ENCODE assay signal across 8 mouse cellular contexts in the genomic region with DNA sequence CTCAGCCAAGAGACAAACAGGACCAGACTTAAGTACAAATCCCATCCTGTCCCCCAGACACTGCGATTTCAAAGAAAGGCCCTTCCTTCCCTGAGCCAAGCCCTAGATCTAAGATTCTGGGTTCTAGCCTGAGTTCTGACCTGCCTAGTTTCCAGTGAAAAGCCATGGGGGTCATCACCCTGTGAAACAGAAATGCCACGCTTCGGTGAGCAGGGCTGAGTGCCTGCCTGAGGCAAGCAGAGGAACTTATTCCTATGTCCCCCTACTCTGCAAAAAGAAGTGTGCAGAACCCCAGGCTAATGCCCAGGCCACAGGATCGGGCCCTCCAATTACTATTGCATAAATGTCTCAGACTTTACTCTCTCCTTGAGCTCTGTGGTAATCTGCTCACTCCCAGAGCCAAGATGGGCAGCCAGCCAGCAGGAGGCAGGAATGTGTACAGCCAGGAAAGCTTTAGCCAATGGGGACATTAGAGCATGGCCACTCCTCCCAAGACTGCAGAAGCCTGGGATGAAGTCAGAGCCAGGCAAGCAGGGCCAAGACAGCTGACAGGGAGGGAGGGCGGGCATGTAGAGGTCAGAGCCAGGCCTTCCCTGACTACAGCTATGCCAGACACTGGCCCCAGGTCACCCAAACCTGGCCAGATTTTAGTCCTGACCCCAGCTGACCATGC. TPM values are rescaled to one million over a fixed set of nuclear protein-coding genes. Genes with fewer than 3 reads are reported as not detected.
A peak's percentile ranks its signal among the peaks of the same experiment; 100 is the strongest.
DNase-seq lines count a peak whose midpoint lies in the region; ATAC-seq and TF ChIP-seq lines count a peak whose summit lies in the region.

No protein-coding gene starts in this region.

- no peak overlapping the region for H3K9ac ChIP-seq in forebrain, embryonic 16.5 days (replicated peaks; ENCODE audit: low read depth, low read length)
- H3K9ac ChIP-seq in heart, embryonic 16.5 days (ENCODE audit: low read length), result peak overlapping the region; percentile 45
- H3K9ac ChIP-seq in liver, adult 2 months (ENCODE audit: low read depth, low read length), result no peak overlapping the region

- TF ChIP-seq CTCF in liver, adult 2 months (IDR thresholded peaks at IDR 0.05; ENCODE audit: low read depth, low read length), result no peak

- no peaks in the 10 kb centered on the region for H3K9me3 ChIP-seq in forebrain, embryonic 16.5 days (ENCODE audit: control insufficient read depth, low read length)
- H3K9me3 ChIP-seq in heart, embryonic 16.5 days (replicated peaks; ENCODE audit: control insufficient read depth, low read length), result no peaks in the 10 kb centered on the region

- peak; percentile 23 to 34 for DNase-seq in thymus, adult 18-20 months
- no peak for DNase-seq in thymus, postnatal 0 days (ENCODE audit: low spot score)
- peak; percentile 99 for DNase-seq in kidney, postnatal 25 days
- DNase-seq in liver, adult 2 months (ENCODE audit: extremely low read depth, low read depth, low spot score), result peak; percentile 98
- peak; percentile 63 for DNase-seq in neural tube, embryonic 10.5 days (ENCODE audit: extremely low spot score, low spot score)
- DNase-seq in testis, postnatal 14 days (ENCODE audit: low spot score), result peak; percentile 86

- no peak for TF ChIP-seq POLR2A in liver, adult 2 months (IDR thresholded peaks at IDR 0.05; ENCODE audit: extremely low read depth, insufficient read depth, low read length)

- no peaks in the 10 kb centered on the region for H3K36me3 ChIP-seq in forebrain, embryonic 16.5 days (ENCODE audit: control insufficient read depth, insufficient read depth)
- no peaks in the 10 kb centered on the region for H3K36me3 ChIP-seq in heart, embryonic 16.5 days (ENCODE audit: control insufficient read depth, insufficient read depth)
- H3K36me3 ChIP-seq in liver, adult 2 months (ENCODE audit: control insufficient read depth, insufficient read depth, low read length), result no peaks in the 10 kb centered on the region

- no peak overlapping the region for H3K27ac ChIP-seq in forebrain, embryonic 16.5 days (ENCODE audit: low read length)
- peak overlapping the region; percentile 90 for H3K27ac ChIP-seq in heart, embryonic 16.5 days (ENCODE audit: low read length)
- H3K27ac ChIP-seq in liver, adult 2 months (replicated peaks; ENCODE audit: insufficient read depth, low read depth, low read length), result peak overlapping the region; percentile 41

- 24% methylated on average over 5 of the region's 5 CpGs for WGBS in forebrain, embryonic 16.5 days
- 33% methylated on average over 5 of the region's 5 CpGs for WGBS in heart, embryonic 16.5 days
- 22% methylated on average over 5 of the region's 5 CpGs for WGBS in liver, adult 2 months

- peak; percentile 88 for ATAC-seq in forebrain, embryonic 16.5 days
- peak; percentile 97 for ATAC-seq in heart, embryonic 16.5 days (replicated peaks; ENCODE audit: extremely low read depth, insufficient read depth, low FRiP score)

- peaks cover 20% of the 10 kb centered on the region for H3K4me1 ChIP-seq in forebrain, embryonic 16.5 days (replicated peaks; ENCODE audit: control insufficient read depth, insufficient read depth, low read length)
- H3K4me1 ChIP-seq in heart, embryonic 16.5 days (ENCODE audit: control insufficient read depth, insufficient read depth, low read length), result peaks cover 32% of the 10 kb centered on the region
- peaks cover 13% of the 10 kb centered on the region for H3K4me1 ChIP-seq in liver, adult 2 months (ENCODE audit: control insufficient read depth, insufficient read depth, low read length)

- H3K27me3 ChIP-seq in forebrain, embryonic 16.5 days (replicated peaks; ENCODE audit: control insufficient read depth, insufficient read depth, low read length), result no peaks in the 10 kb centered on the region
- no peaks in the 10 kb centered on the region for H3K27me3 ChIP-seq in heart, embryonic 16.5 days (ENCODE audit: control insufficient read depth, insufficient read depth, low read length)
- no peaks in the 10 kb centered on the region for H3K27me3 ChIP-seq in liver, adult 2 months (ENCODE audit: control insufficient read depth, insufficient read depth, low read length)

- H3K4me2 ChIP-seq in forebrain, embryonic 16.5 days (ENCODE audit: low read length), result no peak overlapping the region
- H3K4me2 ChIP-seq in heart, embryonic 16.5 days (ENCODE audit: low read depth, low read length), result 0 out of 2 replicates have a peak overlapping the region, but pooled peaks have one; percentile 28

- no peak overlapping the region for H3K4me3 ChIP-seq in forebrain, embryonic 16.5 days (replicated peaks; ENCODE audit: low read length)
- no peak overlapping the region for H3K4me3 ChIP-seq in heart, embryonic 16.5 days (ENCODE audit: low read length)
- H3K4me3 ChIP-seq in liver, adult 2 months (ENCODE audit: insufficient read depth, low read depth, low read length), result no peak overlapping the region

- no peaks in the 10 kb centered on the region for H3K79me2 ChIP-seq in liver, adult 2 months (ENCODE audit: control insufficient read depth, insufficient read depth, low read length)

RNA-seq across cellular contexts. Expression of gene Acot11, which starts 26.5 kb away (rescaled TPM):
- polyA plus RNA-seq in thymus, postnatal 0 days (2015; fragmentation: Nextera tagmentation; extraction: Ambion mirVana), result 0.78 and 0.88 TPM in 2 replicates
- 1.1 and 1.5 TPM in 2 replicates for polyA plus RNA-seq in forebrain, embryonic 16.5 days (2015; fragmentation: Nextera tagmentation; extraction: Ambion mirVana)
- polyA plus RNA-seq in heart, embryonic 16.5 days (2015; fragmentation: Nextera tagmentation; extraction: Ambion mirVana), result 7.9 and 8.1 TPM in 2 replicates
- 1.8 and 4.8 TPM in 2 replicates for total RNA-seq in liver, adult 2 months (2014; rRNA removed)
- polyA plus RNA-seq in liver, adult 2 months (2012; rRNA removed), result 6.3 and 14.3 TPM in 2 replicates

RNA-seq across cellular contexts. Expression of gene Fam151a, which starts 44.6 kb away (rescaled TPM):
- polyA plus RNA-seq in thymus, postnatal 0 days (2015; fragmentation: Nextera tagmentation; extraction: Ambion mirVana), result 0.21 and 0.22 TPM in 2 replicates
- not detected in 2 replicates for polyA plus RNA-seq in forebrain, embryonic 16.5 days (2015; fragmentation: Nextera tagmentation; extraction: Ambion mirVana)
- polyA plus RNA-seq in heart, embryonic 16.5 days (2015; fragmentation: Nextera tagmentation; extraction: Ambion mirVana), result 0.24 TPM in 1 of 2 replicates, not detected in the other
- total RNA-seq in liver, adult 2 months (2014; rRNA removed), result 0.07 TPM in 1 of 2 replicates, not detected in the other
- polyA plus RNA-seq in liver, adult 2 months (2012; rRNA removed), result not detected in 2 replicates

RNA-seq across cellular contexts. Expression of gene Mroh7, which starts 47.5 kb away (rescaled TPM):
- polyA plus RNA-seq in thymus, postnatal 0 days (2015; fragmentation: Nextera tagmentation; extraction: Ambion mirVana), result not detected in 2 replicates
- 0.29 and 0.38 TPM in 2 replicates for polyA plus RNA-seq in forebrain, embryonic 16.5 days (2015; fragmentation: Nextera tagmentation; extraction: Ambion mirVana)
- polyA plus RNA-seq in heart, embryonic 16.5 days (2015; fragmentation: Nextera tagmentation; extraction: Ambion mirVana), result 0.42 and 0.54 TPM in 2 replicates
- under 0.01 and 0.27 TPM in 2 replicates for total RNA-seq in liver, adult 2 months (2014; rRNA removed)
- 0.27 and 0.69 TPM in 2 replicates for polyA plus RNA-seq in liver, adult 2 months (2012; rRNA removed)
